Comparison of ENCODE assay signal across 7 mouse cellular contexts in the genomic region with DNA sequence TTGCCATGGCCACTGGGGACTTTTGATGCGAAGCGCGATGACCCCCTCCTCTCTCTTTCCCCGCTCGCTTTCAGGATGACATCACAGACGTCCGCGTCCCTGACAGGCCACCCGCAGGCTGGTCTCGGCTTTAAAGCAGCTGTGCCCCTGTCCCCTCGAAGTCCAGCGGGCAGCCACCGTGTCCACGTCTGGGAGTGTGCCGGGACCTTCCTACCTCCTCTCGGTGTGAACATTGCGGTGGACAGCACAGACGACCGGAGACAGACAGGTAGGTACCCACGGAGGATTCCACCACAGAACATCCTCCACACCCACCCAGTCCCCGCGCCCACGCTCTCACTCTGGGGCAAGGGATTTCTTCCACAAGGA. TPM values are rescaled to one million over a fixed set of nuclear protein-coding genes. Genes with fewer than 3 reads are reported as not detected.
DNase-seq lines count a peak whose midpoint lies in the region; ATAC-seq lines count a peak whose summit lies in the region.

No protein-coding gene starts in this region.

- H3K27ac ChIP-seq in liver, embryonic 11.5 days (ENCODE audit: low read depth, low read length) = no peak overlapping the region
- peak overlapping the region; percentile 81 for H3K27ac ChIP-seq in hindbrain, embryonic 12.5 days
- H3K27ac ChIP-seq in midbrain, embryonic 12.5 days (replicated peaks) = peak overlapping the region; percentile 81

- H3K36me3 ChIP-seq in liver, embryonic 11.5 days (ENCODE audit: control insufficient read depth, insufficient read depth, low read length) = no peaks in the 10 kb centered on the region
- H3K36me3 ChIP-seq in hindbrain, embryonic 12.5 days = no peaks in the 10 kb centered on the region
- no peaks in the 10 kb centered on the region for H3K36me3 ChIP-seq in midbrain, embryonic 12.5 days

- peak overlapping the region; percentile 39 for H3K4me2 ChIP-seq in liver, embryonic 11.5 days
- H3K4me2 ChIP-seq in hindbrain, embryonic 12.5 days (replicated peaks) = peak overlapping the region; percentile 66
- H3K4me2 ChIP-seq in midbrain, embryonic 12.5 days (replicated peaks) = peak overlapping the region; percentile 82

- no peak for DNase-seq in liver, embryonic 11.5 days (ENCODE audit: low spot score)
- no peak for DNase-seq in liver
- peak; percentile 68 for DNase-seq in embryo, embryonic 9.5 days (ENCODE audit: extremely low spot score)
- no peak for DNase-seq in c-Kit-positive CD71-positive TER-119-positive erythroid progenitor cells, embryonic 14.5 days (ENCODE audit: low spot score)
- no peak for DNase-seq in lung, postnatal 14 days

- H3K4me1 ChIP-seq in liver, embryonic 11.5 days (replicated peaks; ENCODE audit: control insufficient read depth, insufficient read depth, low read length) = no peaks in the 10 kb centered on the region
- H3K4me1 ChIP-seq in hindbrain, embryonic 12.5 days = peaks cover 54% of the 10 kb centered on the region
- H3K4me1 ChIP-seq in midbrain, embryonic 12.5 days = peaks cover 55% of the 10 kb centered on the region

- H3K4me3 ChIP-seq in liver, embryonic 11.5 days (ENCODE audit: low read depth, low read length) = no peak overlapping the region
- H3K4me3 ChIP-seq in hindbrain, embryonic 12.5 days = peak overlapping the region; percentile 58
- peak overlapping the region; percentile 60 for H3K4me3 ChIP-seq in midbrain, embryonic 12.5 days

- H3K27me3 ChIP-seq in liver, embryonic 11.5 days (replicated peaks; ENCODE audit: control insufficient read depth, insufficient read depth, low read length) = peaks cover 62% of the 10 kb centered on the region
- peaks cover 20% of the 10 kb centered on the region for H3K27me3 ChIP-seq in hindbrain, embryonic 12.5 days
- H3K27me3 ChIP-seq in midbrain, embryonic 12.5 days = peaks cover 4% of the 10 kb centered on the region; the same call in 1 of the 2 replicates

- H3K9me3 ChIP-seq in liver, embryonic 11.5 days (ENCODE audit: control insufficient read depth, low read length) = no peaks in the 10 kb centered on the region
- no peaks in the 10 kb centered on the region for H3K9me3 ChIP-seq in hindbrain, embryonic 12.5 days (replicated peaks)
- no peaks in the 10 kb centered on the region for H3K9me3 ChIP-seq in midbrain, embryonic 12.5 days

- ATAC-seq in liver, embryonic 11.5 days (replicated peaks; ENCODE audit: low FRiP score) = no peak
- peak; percentile 75 for ATAC-seq in hindbrain, embryonic 12.5 days (ENCODE audit: low FRiP score)
- ATAC-seq in midbrain, embryonic 12.5 days (ENCODE audit: low FRiP score, low read depth) = peak; percentile 79

- WGBS in liver, embryonic 11.5 days = 7% methylated on average over 23 of the region's 23 CpGs
- 1% methylated on average over 22 of the region's 23 CpGs for WGBS in hindbrain, embryonic 12.5 days
- WGBS in midbrain, embryonic 12.5 days = 2% methylated on average over 22 of the region's 23 CpGs

- H3K9ac ChIP-seq in liver, embryonic 11.5 days (ENCODE audit: low read depth, low read length) = no peak overlapping the region
- H3K9ac ChIP-seq in hindbrain, embryonic 12.5 days = peak overlapping the region; percentile 73
- H3K9ac ChIP-seq in midbrain, embryonic 12.5 days (replicated peaks) = peak overlapping the region; percentile 75

RNA-seq across cellular contexts. Expression of gene Aen, which starts 13.2 kb away (rescaled TPM):
- polyA plus RNA-seq in liver, embryonic 11.5 days (2014; fragmentation: Nextera tagmentation; extraction: Ambion mirVana) = 50.8 and 55.3 TPM in 2 replicates
- 44.3 and 44.6 TPM in 2 replicates for polyA plus RNA-seq in hindbrain, embryonic 12.5 days (2016; fragmentation: Nextera tagmentation; extraction: Ambion mirVana)
- 50.1 and 51.3 TPM in 2 replicates for polyA plus RNA-seq in midbrain, embryonic 12.5 days (2016; fragmentation: Nextera tagmentation; extraction: Ambion mirVana)

RNA-seq across cellular contexts. Expression of gene Isg20, which starts 30.8 kb away (rescaled TPM):
- 3.7 and 5.8 TPM in 2 replicates for polyA plus RNA-seq in liver, embryonic 11.5 days (2014; fragmentation: Nextera tagmentation; extraction: Ambion mirVana)
- 0.40 and 0.86 TPM in 2 replicates for polyA plus RNA-seq in hindbrain, embryonic 12.5 days (2016; fragmentation: Nextera tagmentation; extraction: Ambion mirVana)
- polyA plus RNA-seq in midbrain, embryonic 12.5 days (2016; fragmentation: Nextera tagmentation; extraction: Ambion mirVana) = 0.36 and 0.45 TPM in 2 replicates

RNA-seq across cellular contexts. Expression of gene Det1, which starts 35.4 kb away (rescaled TPM):
- 19.7 and 22.4 TPM in 2 replicates for polyA plus RNA-seq in liver, embryonic 11.5 days (2014; fragmentation: Nextera tagmentation; extraction: Ambion mirVana)
- polyA plus RNA-seq in hindbrain, embryonic 12.5 days (2016; fragmentation: Nextera tagmentation; extraction: Ambion mirVana) = 19.8 and 21.6 TPM in 2 replicates
- polyA plus RNA-seq in midbrain, embryonic 12.5 days (2016; fragmentation: Nextera tagmentation; extraction: Ambion mirVana) = 21.2 and 21.3 TPM in 2 replicates
